ENCODE assay signal across 16 mouse cellular contexts in genomic region chr13:109581284-109582070, GRCm38 (mm10).
DNase-seq lines count a peak whose midpoint lies in the region; ATAC-seq lines count a peak whose summit lies in the region.
"Had no signal": no experiment of that assay in that cellular context is flagged by ENCODE, and none has a peak within 500 bp of the region (broad histone marks: within the 10 kb centered on the region; RNA-seq: fewer than 3 reads in every experiment).

No protein-coding gene starts in this region.

- no peaks in the 10 kb centered on the region for H3K36me3 ChIP-seq in midbrain, embryonic 11.5 days (ENCODE audit: control insufficient read depth, insufficient read depth, low read length)
- H3K36me3 ChIP-seq in midbrain, embryonic 14.5 days (ENCODE audit: control insufficient read depth, insufficient read depth, low read length): no peaks in the 10 kb centered on the region
- no peaks in the 10 kb centered on the region for H3K36me3 ChIP-seq in embryonic facial prominence, embryonic 14.5 days (ENCODE audit: control insufficient read depth, insufficient read depth, low read length)
- H3K36me3 ChIP-seq: hindbrain, embryonic 13.5 days; neural tube, embryonic 12.5 days had no signal

- no peaks in the 10 kb centered on the region for H3K9me3 ChIP-seq in midbrain, embryonic 11.5 days (ENCODE audit: control insufficient read depth, low read length)
- no peaks in the 10 kb centered on the region for H3K9me3 ChIP-seq in midbrain, embryonic 14.5 days (ENCODE audit: control insufficient read depth, low read length)
- no peaks in the 10 kb centered on the region for H3K9me3 ChIP-seq in embryonic facial prominence, embryonic 14.5 days (ENCODE audit: control insufficient read depth, low read length)
- H3K9me3 ChIP-seq: hindbrain, embryonic 13.5 days; megakaryocyte, embryonic 14.5 days; neural tube, embryonic 12.5 days had no signal

- no peak overlapping the region for H3K4me2 ChIP-seq in midbrain, embryonic 11.5 days
- no peak overlapping the region for H3K4me2 ChIP-seq in midbrain, embryonic 14.5 days (ENCODE audit: low read length)
- H3K4me2 ChIP-seq in embryonic facial prominence, embryonic 14.5 days (ENCODE audit: low read depth, low read length): peak overlapping the region; percentile 13
- H3K4me2 ChIP-seq: hindbrain, embryonic 13.5 days; neural tube, embryonic 12.5 days had no signal

- ATAC-seq in midbrain, embryonic 11.5 days (ENCODE audit: low FRiP score): no peak
- no peak for ATAC-seq in midbrain, embryonic 14.5 days (ENCODE audit: low FRiP score, low TSS enrichment)
- no peak for ATAC-seq in embryonic facial prominence, embryonic 14.5 days (ENCODE audit: low read depth)
- no peak for ATAC-seq in inflammation-experienced regulatory T-cells, adult 6 months

- no peaks in the 10 kb centered on the region for H3K4me1 ChIP-seq in midbrain, embryonic 11.5 days (ENCODE audit: control insufficient read depth, insufficient read depth, low read length)
- H3K4me1 ChIP-seq in midbrain, embryonic 14.5 days (ENCODE audit: control insufficient read depth, insufficient read depth, low read length): no peaks in the 10 kb centered on the region
- no peaks in the 10 kb centered on the region for H3K4me1 ChIP-seq in embryonic facial prominence, embryonic 14.5 days (ENCODE audit: control insufficient read depth, insufficient read depth, low read length)
- H3K4me1 ChIP-seq: megakaryocyte, embryonic 14.5 days had no signal

- WGBS in midbrain, embryonic 11.5 days: 83% methylated on average over 16 of the region's 16 CpGs
- WGBS in midbrain, embryonic 14.5 days: 81% methylated on average over 16 of the region's 16 CpGs
- 60% methylated on average over 16 of the region's 16 CpGs for WGBS in embryonic facial prominence, embryonic 14.5 days

- H3K4me3 ChIP-seq in midbrain, embryonic 11.5 days (ENCODE audit: low read depth, low read length): no peak overlapping the region
- no peak overlapping the region for H3K4me3 ChIP-seq in midbrain, embryonic 14.5 days (replicated peaks; ENCODE audit: low read depth, low read length)
- no peak overlapping the region for H3K4me3 ChIP-seq in embryonic facial prominence, embryonic 14.5 days (ENCODE audit: low read depth, low read length)
- H3K4me3 ChIP-seq: erythroblast, embryonic 14.5 days; hindbrain, embryonic 13.5 days; megakaryocyte, embryonic 14.5 days; neural tube, embryonic 12.5 days had no signal

- H3K9ac ChIP-seq in midbrain, embryonic 11.5 days (ENCODE audit: low read length): no peak overlapping the region
- no peak overlapping the region for H3K9ac ChIP-seq in midbrain, embryonic 14.5 days (replicated peaks; ENCODE audit: low read length)
- no peak overlapping the region for H3K9ac ChIP-seq in embryonic facial prominence, embryonic 14.5 days (ENCODE audit: low read depth, low read length)
- H3K9ac ChIP-seq: hindbrain, embryonic 13.5 days; neural tube, embryonic 12.5 days had no signal

- no peak overlapping the region for H3K27ac ChIP-seq in midbrain, embryonic 11.5 days (ENCODE audit: low read depth, low read length)
- H3K27ac ChIP-seq in midbrain, embryonic 14.5 days (replicated peaks; ENCODE audit: low read depth, low read length): no peak overlapping the region
- no peak overlapping the region for H3K27ac ChIP-seq in embryonic facial prominence, embryonic 14.5 days (replicated peaks; ENCODE audit: low read depth, low read length)
- H3K27ac ChIP-seq: hindbrain, embryonic 13.5 days; neural tube, embryonic 12.5 days had no signal

- no peaks in the 10 kb centered on the region for H3K27me3 ChIP-seq in midbrain, embryonic 11.5 days (ENCODE audit: control insufficient read depth, insufficient read depth, low read length)
- H3K27me3 ChIP-seq in midbrain, embryonic 14.5 days (ENCODE audit: control insufficient read depth, insufficient read depth, low read length): no peaks in the 10 kb centered on the region
- H3K27me3 ChIP-seq in embryonic facial prominence, embryonic 14.5 days (replicated peaks; ENCODE audit: control insufficient read depth, insufficient read depth, low read length): no peaks in the 10 kb centered on the region
- H3K27me3 ChIP-seq: hindbrain, embryonic 13.5 days; megakaryocyte, embryonic 14.5 days; neural tube, embryonic 12.5 days had no signal

- peak; percentile 18 to 26 for DNase-seq in heart, adult 18-20 months
- DNase-seq in heart, adult 8-10 months (ENCODE audit: low spot score): no peak
- peak; percentile 51 for DNase-seq in midbrain, embryonic 11.5 days (ENCODE audit: low spot score, missing footprints)
- no peak for DNase-seq in midbrain, embryonic 14.5 days
- peak; percentile 10 for DNase-seq in embryonic facial prominence, embryonic 14.5 days (ENCODE audit: low spot score)
- DNase-seq in kidney, adult 9 months: peak; percentile 84
- DNase-seq in right cerebral cortex, postnatal 10 days (ENCODE audit: low spot score in 2 of 2): no peak
- DNase-seq: adrenal gland, postnatal 25 days; cerebellum, adult 11 months; lung, adult 18-20 months; thymus, postnatal 14 days had no signal

Comparison
In these comparisons a context has a peak if more than half of its experiments do, and no peak if none do; other contexts are left out.
1. DNase-seq: peak in heart, adult 18-20 months (2 of 2), midbrain, embryonic 11.5 days (single experiment), embryonic facial prominence, embryonic 14.5 days (single experiment) and kidney, adult 9 months (single experiment); none in heart, adult 8-10 months (single experiment), midbrain, embryonic 14.5 days (single experiment) and right cerebral cortex, postnatal 10 days (0 of 2).